Mouse (Mus musculus) kidney, adult 18-20 months (tissue): Measurements from ENCODE around the gene Tbc1d8.

Experiments used
- DNase-seq: peaks from one replicate; pipeline ENCODE4 v3.0.0; 2021

Tbc1d8 gene

DNA sequence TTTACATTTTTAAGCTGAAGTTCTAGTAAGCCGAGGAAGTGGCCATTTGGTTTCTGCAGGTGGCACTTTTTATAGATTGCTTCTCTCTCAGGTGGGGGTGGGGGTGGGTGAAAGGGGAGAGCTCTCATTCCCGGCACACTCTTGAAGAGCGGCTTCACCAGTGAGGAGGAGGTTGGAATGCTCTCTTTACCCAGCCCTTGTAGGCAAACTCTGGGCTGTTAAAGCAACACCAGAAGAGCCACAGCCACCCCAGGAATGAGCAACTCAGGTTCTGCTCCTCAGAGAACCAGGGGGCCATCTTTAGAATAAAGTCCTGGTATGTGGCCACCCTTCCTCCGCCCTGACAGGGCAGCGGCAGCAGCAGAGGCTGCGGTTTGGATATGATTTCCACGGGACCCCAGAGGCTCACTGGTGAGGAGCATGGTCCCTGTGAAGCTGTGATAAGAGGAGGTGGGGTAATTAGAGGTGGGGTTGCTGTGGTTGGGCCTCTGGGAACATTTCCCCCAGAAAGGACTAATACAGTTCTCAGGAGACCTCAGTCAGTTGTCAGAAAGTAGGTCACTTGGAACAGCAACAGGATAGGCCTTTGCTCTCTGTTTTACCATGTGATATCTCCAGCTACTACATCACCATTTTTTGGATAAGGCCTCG lies 85.2 kb downstream of the Tbc1d8 start:
- no peak for DNase-seq

DNA sequence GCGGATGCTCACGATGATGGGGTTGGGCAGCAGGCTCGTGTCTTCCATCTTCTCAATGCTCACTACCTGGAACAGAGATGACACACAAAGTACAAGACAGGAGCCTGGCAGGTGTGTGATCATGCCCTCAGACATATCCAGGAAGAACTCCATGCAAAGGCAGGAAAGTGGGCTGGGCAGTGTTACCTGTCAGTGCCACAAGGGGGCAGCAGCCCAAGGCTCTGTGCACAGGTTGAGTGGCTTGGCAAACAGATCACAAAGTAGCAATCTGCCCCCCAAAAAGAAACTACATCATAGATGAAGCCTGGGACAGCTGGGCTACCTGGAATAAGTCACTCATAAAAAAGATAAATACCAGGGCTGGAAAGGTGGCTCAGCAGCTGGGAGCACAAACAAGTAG lies 86.4 kb downstream of the Tbc1d8 start:
- DNase-seq = peak; percentile 84

DNA sequence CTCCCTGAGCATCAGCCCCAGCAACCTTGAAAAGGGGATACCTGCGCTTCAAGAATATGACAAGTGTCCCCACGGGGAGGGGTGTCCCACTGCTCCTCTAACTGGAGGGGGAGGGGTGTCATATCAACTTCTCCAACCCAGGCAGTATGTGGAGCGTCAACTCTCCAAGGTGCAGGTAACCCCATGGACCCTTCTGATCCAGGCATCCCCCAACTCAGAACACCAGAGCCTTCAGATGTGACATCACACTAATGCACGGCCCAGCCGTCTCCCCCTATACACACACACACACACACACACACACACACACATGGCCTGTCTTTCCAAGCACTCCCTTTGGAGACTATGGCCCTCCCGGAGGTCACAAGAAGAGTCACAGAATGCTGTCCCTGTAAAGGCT lies 86.9 kb downstream of the Tbc1d8 start:
- DNase-seq = no peak

DNA sequence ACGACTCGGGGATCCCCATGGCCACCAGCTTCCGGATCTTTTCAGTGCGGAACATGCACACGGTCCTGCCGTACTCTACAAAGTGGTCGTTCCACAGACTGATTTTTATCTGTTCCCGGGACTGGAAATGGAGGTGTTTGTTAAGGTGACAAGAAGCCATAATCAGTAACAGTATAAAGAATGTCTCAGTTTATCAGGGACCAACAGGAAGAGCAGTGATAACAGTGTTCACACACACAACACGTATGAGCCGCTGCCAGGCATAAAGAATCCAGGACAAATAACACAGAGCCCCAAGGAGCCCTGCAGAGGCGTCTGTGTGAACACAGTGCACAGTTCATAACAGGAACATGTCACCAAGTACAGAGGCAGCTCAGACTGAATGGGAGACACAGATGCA lies 89.2 kb downstream of the Tbc1d8 start:
- DNase-seq = no peak

DNA sequence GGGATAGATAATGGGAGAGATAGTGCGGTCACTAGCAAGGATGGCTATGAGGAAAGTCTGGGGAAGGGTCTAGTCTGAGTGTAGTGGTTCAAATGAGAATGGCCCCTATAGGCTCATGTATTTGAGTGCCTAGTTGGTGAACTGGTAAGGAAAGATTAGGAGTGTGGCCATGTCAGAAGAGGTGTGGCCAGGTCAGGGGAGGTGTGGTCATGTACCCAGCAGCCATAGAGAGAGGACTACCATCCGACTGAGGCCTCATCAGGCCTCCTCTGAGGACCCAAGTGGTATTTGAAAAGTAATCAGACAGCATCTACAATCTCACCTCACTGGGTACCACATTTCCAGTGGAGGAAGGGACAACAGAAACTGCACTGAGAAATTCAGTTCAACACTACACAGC lies 90.4 kb downstream of the Tbc1d8 start:
- DNase-seq = no peak

DNA sequence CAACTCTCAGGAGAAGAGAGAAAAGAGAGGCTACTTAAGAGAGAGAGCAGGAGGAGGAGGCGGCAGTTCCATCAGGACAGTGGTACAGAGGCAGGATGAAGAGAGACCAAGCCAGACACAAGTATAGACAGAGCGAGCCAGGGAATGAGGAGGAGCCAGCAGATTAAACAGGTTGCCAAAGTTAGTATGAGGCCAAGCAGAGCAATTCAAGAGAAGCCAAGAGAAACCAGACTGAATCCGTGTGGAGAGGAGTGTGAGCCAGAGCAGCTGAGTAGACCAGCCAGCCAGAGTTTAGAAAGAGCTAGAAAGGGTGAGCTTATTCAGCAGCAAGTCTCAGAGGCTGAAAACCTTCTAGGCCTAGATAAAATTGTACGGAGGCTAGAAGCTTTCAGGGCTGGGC lies 91.1 kb downstream of the Tbc1d8 start:
- DNase-seq = no peak

DNA sequence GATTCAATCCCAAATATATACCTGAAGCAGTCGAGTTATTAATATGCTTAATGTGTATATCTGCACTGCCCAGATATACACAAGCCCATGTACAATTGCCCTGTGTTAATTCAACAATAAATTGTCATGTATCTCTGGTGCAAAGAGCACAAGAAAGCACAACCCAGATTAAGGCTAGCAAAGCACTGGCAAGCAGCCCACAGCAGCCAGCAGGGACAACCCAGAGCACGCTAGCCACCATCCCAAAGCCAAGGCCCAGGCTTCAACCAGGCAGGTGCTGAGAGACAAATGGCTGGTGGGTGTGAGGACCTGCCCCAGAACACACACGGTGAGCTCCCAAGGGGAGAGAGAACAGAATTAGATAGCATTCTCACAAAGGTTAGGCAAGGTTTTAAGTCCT lies 92.1 kb downstream of the Tbc1d8 start:
- DNase-seq = no peak

DNA sequence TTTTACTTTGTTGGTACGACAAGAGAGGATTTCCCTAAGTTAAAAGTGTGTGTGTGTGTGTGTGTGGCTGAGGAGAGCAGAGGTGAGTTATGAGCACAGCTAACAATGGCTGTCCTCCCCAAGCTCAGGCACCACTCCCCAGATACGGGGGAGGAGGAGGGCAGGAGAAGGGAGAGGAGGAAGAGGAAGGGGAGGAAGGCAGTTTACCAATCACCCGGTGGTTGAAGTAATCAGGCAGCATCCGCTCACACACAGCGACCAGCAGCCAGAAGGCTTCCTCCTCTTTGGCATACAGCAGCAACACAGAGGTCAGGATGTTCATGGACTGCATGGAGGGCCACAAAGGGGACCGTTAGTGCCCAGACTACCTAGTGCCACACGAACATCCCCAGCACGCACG lies 93.6 kb downstream of the Tbc1d8 start:
- no peak for DNase-seq

DNA sequence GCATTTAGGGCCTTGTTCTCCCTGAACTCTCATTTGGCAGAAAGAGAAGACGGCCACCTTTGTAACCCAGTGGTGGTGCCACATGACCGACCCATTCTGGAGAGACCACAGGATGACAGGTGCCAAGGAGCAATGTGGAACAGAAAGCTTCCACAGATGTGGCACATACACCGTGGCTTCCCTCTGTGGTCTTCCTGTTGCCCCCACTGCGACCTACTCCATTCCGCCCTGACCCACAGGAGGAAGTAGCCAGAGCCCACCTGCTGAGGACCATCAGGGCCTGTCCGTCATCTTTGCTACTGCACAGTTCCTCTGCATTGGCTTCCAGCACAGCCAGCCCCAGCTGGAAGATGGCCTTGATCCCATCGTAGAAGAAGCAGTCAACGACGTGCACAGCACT lies 97.5 kb downstream of the Tbc1d8 start:
- no peak for DNase-seq

DNA sequence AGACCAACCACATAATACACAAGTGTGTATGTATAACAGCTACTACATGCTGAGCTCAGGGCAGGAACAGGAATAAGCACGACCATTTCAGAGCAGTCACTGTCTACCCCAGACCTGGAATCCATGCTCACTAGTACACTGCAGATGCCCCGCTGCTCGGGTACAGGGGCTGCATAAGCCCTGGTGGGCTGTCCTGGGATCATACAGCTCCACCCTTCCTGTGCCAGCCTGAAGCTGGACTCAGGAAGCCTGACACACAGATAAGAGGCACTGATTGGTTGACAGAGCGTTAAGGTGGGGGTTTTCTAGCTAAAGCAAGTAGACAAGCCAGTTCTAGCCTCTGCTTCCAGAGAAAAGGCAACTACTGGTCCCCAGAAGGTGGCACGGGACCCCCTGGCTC lies 99.5 kb downstream of the Tbc1d8 start:
- DNase-seq = no peak

DNA sequence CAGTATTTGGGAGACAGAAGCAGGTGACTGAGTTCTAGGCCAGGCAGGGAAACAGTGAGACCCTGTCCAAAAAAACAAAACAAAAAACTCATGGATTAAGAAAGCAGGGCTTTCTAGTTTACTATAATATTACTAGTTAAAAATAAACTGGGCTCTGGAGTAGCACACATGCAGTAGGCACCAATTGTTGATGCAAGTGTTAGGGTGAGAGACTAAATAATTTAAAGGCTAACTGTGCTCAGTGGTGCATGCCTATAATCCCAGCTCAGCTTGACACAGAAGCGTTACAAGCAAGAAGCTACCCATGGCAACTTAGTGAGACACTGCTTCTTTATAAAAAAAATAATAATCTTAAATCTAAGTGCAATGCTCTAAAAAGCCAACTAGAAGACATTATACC lies 100.0 kb downstream of the Tbc1d8 start:
- DNase-seq = no peak

DNA sequence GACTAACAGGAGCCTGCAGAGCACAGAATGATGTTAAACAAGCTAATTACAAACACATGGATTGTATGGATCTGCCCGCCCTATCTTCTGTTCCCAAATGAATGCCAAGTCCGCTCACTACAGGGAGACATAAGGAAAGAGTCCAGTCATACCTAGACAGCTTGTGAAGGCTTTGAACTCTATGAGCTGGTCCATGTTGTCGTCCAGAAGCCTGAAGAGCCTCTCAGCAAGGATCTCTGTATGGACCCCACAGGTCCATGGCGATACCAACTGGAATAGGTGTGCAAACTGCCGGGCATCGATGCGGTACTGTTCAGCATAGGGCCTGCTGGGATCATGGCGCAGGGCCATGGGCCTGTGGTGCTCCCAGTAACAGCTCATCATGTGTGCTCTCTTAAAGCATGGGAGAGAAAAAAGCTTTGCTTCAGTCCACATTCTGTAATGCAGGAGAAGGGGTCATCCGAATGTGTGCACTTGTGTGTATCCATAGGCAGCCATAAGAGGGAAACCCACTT lies 101.8 kb downstream of the Tbc1d8 start:
- no peak for DNase-seq

DNA sequence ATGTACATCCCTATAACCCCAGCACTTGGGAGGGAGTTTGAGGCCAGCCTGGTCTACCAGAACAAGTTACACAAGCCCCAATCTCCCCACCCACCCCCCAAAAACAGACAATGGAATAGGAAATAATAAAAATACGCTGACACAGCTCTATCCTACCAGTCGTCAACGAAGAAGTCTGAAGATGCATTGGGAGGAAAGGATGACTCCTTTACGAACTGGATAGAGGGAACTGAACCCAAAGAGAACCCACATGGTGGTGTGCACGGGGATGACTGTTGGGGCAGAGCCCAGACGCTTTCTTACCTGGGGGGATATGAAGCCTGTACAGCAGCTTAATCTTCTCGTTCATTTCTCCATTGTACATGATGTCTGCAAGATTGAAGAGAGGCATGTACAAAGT lies 102.4 kb downstream of the Tbc1d8 start:
- no peak for DNase-seq

DNA sequence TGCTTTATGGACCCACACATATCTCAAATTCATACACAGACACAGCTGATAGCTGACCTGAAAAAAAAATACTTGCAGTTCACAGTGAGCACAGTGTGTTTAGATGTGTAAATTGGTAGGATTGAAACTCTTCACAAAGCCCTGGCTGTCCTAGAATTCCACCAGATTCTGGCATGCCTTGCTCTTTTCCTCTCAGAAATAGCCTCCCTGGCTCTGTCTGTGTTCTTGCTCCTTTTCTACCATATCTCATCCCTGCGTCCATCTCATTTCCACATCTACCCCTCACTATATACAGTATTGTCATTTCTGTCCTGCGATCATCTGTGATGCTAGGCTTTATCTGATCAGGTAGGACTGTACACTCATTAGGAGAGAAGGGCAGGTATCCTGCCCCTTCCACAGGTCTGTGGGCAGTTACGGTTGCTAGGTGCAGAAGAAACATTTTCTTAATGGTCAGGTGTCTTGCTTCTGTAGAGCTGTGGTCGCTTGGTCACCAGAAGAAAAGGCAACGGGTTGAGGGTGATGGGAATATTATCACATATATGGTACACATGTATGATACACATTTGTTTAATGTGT lies 104.2 kb downstream of the Tbc1d8 start:
- DNase-seq = no peak

DNA sequence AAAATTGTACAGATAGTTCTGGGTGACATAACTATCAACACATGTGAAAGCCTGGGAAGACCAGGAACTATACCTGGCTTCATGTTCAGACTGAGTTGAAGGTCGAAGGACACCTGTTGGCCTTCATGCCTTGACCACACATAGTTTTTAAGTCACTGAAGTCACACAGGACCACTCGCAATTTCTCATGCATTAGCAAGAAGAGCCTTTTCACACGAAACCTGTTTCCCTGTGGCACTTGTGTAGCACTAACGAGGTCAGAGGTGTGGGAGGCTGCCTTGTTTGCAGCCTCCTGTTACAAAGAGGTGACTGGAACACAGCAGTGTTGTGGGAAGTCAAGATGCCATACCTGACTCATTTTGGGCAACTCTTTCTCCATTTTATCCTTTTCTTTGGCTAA lies 105.2 kb downstream of the Tbc1d8 start:
- no peak for DNase-seq

DNA sequence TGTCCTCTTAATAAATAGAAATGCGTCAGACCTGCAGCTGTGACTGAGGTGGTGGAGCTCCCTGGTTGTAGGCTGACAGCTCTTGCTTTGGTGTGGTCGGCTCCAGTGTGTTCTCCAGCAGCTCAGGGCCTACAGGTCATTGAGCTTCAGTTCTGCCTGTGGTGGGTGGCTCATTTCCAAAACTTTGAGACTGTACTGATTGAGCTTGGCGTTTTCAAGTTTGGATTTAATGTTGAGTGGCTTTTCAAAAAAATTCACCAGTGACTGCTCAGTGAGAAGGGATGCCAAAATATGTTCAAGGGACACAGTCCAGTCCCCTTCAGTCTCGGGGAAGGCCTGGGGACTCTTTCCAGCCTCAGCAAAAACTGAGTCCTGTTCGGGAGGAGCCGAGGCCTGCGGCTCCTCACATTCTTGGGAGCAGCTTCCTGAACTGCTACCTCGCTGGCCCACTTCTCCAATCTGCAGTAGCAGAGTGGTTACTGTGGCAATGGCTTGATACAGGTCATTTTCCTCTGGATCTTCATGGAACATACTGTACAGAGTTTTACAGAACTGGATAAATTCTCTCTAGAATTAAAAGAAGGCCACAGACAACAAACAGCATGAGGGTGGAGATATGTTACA lies 106.2 kb downstream of the Tbc1d8 start:
- no peak for DNase-seq

DNA sequence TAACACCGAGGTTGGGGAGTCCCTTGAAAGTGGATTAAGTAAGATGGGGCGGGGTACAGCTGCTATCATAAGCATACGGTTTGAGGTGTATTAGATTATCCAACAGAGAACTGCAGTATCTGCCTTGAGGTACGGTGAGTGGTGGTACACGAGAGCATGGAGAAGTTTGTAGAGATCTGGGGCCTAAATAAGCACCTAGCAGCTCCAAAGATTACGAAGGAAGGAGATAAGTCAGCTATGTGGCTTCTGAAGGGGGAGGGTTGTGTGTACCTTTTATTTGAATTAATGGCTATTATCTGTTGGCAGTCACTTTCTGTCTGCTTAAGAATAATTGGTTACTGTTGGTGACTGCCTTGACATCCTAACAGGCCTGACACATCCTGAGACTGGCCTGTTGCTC lies 108.1 kb downstream of the Tbc1d8 start:
- no peak for DNase-seq

DNA sequence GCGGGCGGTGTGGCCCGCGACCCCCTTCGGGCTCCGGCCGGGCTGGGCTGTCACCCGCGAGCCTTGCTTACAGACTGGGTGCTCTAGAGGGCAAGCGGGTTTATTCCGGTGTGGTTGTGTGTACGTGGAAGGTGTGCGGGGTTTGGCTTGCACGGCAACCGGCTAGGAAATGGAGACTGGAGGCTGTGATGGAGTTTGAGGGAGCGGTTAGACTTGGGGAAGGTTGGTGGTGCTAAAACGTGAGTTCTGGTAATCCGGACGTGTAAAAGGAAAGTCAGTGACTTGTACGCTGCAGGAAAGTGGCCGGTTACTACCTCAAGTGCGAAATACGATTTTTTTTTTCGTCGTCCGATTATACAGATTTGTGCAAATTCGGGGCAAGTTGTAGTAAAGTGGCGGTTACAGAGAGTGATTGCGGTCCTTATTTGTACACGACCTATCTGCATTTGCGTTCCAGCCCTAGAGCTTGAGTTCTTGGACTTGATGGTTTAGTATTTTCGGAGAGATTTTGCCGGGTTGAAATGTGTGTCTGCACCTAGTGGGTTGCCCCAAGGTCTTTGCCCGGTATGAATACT lies 110.2 kb downstream of the Tbc1d8 start:
- DNase-seq = peak; percentile 20

DNA sequence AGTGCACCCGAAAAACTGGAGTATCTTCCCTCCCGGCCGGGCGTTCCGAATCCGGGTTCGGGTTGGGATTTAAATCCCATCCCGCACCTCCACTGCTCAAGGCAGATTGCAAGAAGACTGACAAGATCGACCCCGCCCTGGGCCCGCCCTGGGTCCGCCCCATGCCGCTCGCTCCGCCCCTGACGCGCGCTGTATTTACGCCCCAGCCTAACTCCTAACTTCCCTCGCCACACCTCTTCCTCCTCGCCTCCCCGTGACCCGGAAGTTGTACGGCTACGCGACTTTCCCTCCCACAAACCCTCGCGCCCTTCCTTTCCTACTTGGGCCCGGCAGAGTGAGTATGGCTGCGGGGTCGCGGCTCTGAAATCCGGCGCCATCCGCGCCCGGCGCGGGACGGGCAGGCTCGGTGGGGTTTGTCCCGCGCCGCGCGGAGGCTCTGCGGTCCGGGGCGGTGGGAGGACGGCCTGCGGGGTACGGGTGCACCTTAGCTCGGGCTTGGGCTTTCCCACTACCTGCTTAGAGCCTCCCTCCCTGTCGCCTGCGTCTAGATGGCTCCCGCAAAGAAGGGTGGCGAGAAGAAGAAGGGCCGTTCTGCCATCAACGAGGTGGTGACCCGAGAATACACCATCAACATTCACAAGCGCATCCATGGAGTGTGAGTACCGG lies 110.8 kb downstream of the Tbc1d8 start, which contains the start of gene Rpl31:
Gene Rpl31 (plus strand): TSS at position 242 of the 666 bp plus-strand sequence.
- DNase-seq = peak; percentile 99

DNA sequence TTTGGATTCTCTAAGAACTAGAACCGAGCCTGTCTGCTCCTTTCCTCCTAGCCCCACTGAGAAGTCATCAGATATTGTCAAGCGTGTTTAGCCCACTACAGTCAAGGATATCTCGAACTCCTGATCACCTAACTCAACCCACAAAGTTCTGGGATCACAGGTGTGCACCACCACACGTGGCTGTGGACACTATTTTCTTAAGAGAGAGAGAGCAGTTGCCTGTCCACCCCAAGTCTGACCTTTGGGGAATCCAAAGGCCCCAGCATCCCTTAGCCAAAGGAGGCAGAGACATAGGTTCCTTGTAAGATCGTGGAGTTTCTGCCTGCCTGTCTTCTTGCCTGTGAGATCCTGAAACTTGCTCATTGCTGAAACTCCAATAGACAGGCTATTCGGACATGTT lies 111.5 kb downstream of the Tbc1d8 start:
- no peak for DNase-seq

DNA sequence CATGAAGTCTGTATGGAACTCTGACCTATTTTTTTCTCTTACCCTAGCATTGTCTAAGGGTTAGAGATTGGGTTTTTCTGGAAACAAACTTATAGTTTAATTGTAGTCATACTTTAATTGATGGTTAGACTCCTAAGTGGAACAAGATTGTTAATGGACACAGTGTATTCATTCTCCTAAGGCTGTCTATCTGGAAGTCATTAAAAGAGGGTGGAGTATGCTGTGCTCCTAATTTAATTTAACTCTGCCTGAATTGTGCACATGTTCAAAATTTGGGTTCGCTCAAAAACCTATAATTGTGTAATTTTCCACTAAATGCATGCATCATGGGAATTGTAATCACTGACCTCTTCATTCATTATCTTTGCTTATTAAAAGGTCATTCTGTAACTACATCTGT lies 113.0 kb downstream of the Tbc1d8 start:
- DNase-seq = no peak

DNA sequence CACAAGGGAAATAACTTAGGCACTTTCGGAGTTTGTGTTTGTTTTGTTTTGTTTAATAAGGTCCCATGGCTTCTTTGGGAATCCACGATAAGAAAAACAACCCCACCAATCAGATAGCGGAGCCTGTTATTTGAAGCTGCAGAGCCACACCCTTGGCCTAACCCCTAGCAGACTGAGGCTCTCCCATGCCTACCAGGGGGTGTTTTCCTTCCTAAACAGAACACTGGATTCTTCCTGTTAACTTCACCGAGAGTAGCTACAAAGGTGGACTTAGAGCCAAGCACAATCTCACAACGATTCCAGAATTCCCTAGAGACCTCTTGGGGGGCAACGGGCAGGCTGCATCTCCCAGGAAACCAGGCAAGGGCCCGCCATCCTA lies 116.1 kb downstream of the Tbc1d8 start:
- no peak for DNase-seq

DNA sequence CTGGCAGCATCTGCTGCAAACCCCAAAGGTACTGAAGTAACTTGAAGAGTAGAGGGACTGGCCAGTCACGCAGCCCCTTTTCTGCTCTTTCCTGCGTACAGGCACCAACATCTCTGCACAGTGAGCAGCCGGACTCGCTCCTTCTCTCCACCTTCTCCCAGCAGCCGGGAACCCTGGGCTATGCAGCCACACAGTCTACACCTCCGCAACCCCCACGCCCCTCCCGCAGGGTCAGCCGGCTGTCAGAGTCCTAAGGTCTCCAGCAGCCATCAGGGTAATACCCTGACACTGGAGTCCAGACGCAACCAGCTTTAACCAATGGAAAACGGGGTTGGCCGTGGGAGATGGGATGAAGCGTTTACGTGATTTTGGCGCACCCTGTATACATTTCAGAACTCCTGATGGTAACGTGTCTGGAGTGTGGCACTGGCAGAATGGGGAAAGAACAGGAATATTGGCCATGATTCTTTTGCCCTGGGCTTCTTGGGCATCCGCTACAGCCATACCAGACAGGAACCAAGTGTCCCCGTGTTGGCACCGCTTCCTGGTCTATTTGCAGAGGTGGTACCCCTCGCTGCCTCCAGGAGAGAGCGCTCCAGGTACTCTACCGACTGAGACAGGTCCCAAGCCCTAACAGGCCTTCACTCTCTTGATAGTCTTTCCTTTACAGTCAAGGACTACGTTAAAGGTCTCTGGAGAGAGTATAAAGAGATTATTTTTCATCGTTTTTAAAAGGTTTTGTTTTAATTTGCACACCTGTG lies 116.6 kb downstream of the Tbc1d8 start:
- DNase-seq = no peak
